Mouse (Mus musculus) ES-CJ7 (cell line): ENCODE measurements around the gene Atf7.
A peak's percentile ranks its signal among the peaks of the same experiment; 100 is the strongest.
"Not testable (repeated sequence)": the region's sequence is repeated elsewhere in the genome, so short reads cannot be mapped to it uniquely, and the experiment has no call there.

Experiments used
- DNase-seq: peaks from one replicate; pipeline ENCODE4 v3.0.0; 2011; ENCODE audit warnings: low read depth, low spot score

Atf7 gene

GRCm38 (mm10) chr15:102624970-102625686 is at the start of gene Atf7, which contains the start of gene Gm28047:
Gene Atf7 (minus strand): TSS chr15:102625464.
Gene Gm28047 (minus strand): TSS chr15:102625067.
- DNase-seq, result peak; percentile 99

GRCm38 (mm10) chr15:102673548-102673947 is 48.3 kb upstream of the Atf7 start:
- DNase-seq, result peak; percentile 96

GRCm38 (mm10) chr15:102672215-102673071 is 47.2 kb upstream of the Atf7 start, which contains the start of gene Atp5g2:
Gene Atp5g2 (minus strand): TSS chr15:102672352.
- peak; percentile 47 for DNase-seq

GRCm38 (mm10) chr15:102671721-102672214 is 46.5 kb upstream of the Atf7 start:
- DNase-seq, result peak; percentile 89

GRCm38 (mm10) chr15:102670767-102671575 is 45.7 kb upstream of the Atf7 start:
- peak; percentile 99 for DNase-seq

GRCm38 (mm10) chr15:102670281-102670680 is 45.0 kb upstream of the Atf7 start:
- no peak for DNase-seq

- peak; percentile 41 for DNase-seq
Observed at GRCm38 (mm10) chr15:102669571-102669970, 44.3 kb upstream of the Atf7 start.

- peak; percentile 89 for DNase-seq
Observed at GRCm38 (mm10) chr15:102665494-102665893, 40.2 kb upstream of the Atf7 start.

- DNase-seq, result no peak
Observed at GRCm38 (mm10) chr15:102663825-102664224, 38.6 kb upstream of the Atf7 start.

GRCm38 (mm10) chr15:102662601-102663000 is 37.3 kb upstream of the Atf7 start:
- not testable (repeated sequence) for DNase-seq

- no peak for DNase-seq
Observed at GRCm38 (mm10) chr15:102657926-102658381, 32.7 kb upstream of the Atf7 start.

GRCm38 (mm10) chr15:102656658-102657057 is 31.4 kb upstream of the Atf7 start:
- DNase-seq, result no peak

GRCm38 (mm10) chr15:102651928-102652660 is 26.8 kb upstream of the Atf7 start:
- DNase-seq, result not testable (repeated sequence)

- no peak for DNase-seq
Observed at GRCm38 (mm10) chr15:102651107-102651506, 25.8 kb upstream of the Atf7 start.

- no peak for DNase-seq
Observed at GRCm38 (mm10) chr15:102635817-102636216, 10.6 kb upstream of the Atf7 start.

GRCm38 (mm10) chr15:102634684-102635083 is 9.4 kb upstream of the Atf7 start:
- no peak for DNase-seq

- no peak for DNase-seq
Observed at GRCm38 (mm10) chr15:102625687-102626055, 407 bp upstream of the Atf7 start.

GRCm38 (mm10) chr15:102624291-102624969 is 834 bp downstream of the Atf7 start:
- DNase-seq, result no peak

- no peak for DNase-seq
Observed at GRCm38 (mm10) chr15:102623121-102623520, 2.1 kb downstream of the Atf7 start.

GRCm38 (mm10) chr15:102622536-102622935 is 2.7 kb downstream of the Atf7 start:
- DNase-seq, result no peak
